ENCODE assay signal across 11 mouse cellular contexts in the genomic region with DNA sequence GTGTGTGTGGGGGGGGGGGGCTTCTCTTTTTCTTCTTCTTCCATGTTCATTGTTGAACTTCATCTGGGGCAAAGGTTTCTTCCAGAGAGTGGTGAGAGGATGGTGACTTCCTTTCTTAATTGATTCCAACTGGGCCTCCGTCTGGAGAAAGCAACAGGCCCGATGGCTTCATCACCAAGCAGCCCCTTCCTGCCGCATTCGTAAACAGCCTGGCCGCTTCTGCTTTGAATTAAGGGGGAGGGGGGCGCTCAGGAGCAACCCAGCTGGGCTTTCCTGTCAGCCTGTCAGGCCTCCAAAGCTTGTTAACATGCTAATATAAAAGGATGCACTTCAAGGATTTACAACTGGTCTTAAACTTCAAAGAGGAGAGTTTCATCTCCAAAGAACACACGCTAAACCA.
DNase-seq lines count a peak whose midpoint lies in the region; ATAC-seq and TF ChIP-seq lines count a peak whose summit lies in the region.
"Had no signal": no experiment of that assay in that cellular context is flagged by ENCODE, and none has a peak within 500 bp of the region (broad histone marks: within the 10 kb centered on the region; RNA-seq: fewer than 3 reads in every experiment).

No protein-coding gene starts in this region.

- peak overlapping the region; percentile 70 for H3K27ac ChIP-seq in embryonic facial prominence, embryonic 14.5 days (replicated peaks; ENCODE audit: low read depth, low read length)
- H3K27ac ChIP-seq in limb, embryonic 12.5 days, result peak overlapping the region; percentile 24; the same call in 1 of the 2 replicates
- no peak overlapping the region for H3K27ac ChIP-seq in intestine, postnatal 0 days (ENCODE audit: low read depth, low read length)
- H3K27ac ChIP-seq: heart, embryonic 15.5 days; stomach, embryonic 15.5 days had no signal

- H3K36me3 ChIP-seq in embryonic facial prominence, embryonic 14.5 days (ENCODE audit: control insufficient read depth, insufficient read depth, low read length), result no peaks in the 10 kb centered on the region
- H3K36me3 ChIP-seq in limb, embryonic 12.5 days, result no peaks in the 10 kb centered on the region
- H3K36me3 ChIP-seq in intestine, postnatal 0 days (ENCODE audit: control insufficient read depth, insufficient read depth), result no peaks in the 10 kb centered on the region
- H3K36me3 ChIP-seq: heart, embryonic 15.5 days; stomach, embryonic 15.5 days had no signal

- 8% methylated on average over 7 of the region's 7 CpGs for WGBS in embryonic facial prominence, embryonic 14.5 days
- under 1% methylated on average over 7 of the region's 7 CpGs for WGBS in limb, embryonic 12.5 days
- 23% methylated on average over 7 of the region's 7 CpGs for WGBS in intestine, postnatal 0 days

- H3K4me2 ChIP-seq in embryonic facial prominence, embryonic 14.5 days (ENCODE audit: low read depth, low read length), result peak overlapping the region; percentile 30; the same call in 1 of the 2 replicates
- peak overlapping the region; percentile 35 for H3K4me2 ChIP-seq in limb, embryonic 12.5 days
- no peak overlapping the region for H3K4me2 ChIP-seq in intestine, postnatal 0 days (replicated peaks; ENCODE audit: low read depth)
- H3K4me2 ChIP-seq: heart, embryonic 15.5 days; stomach, embryonic 15.5 days had no signal

- 0 out of 2 replicates have a peak, but pooled peaks cover 4% of the 10 kb centered on the region for H3K27me3 ChIP-seq in embryonic facial prominence, embryonic 14.5 days (replicated peaks; ENCODE audit: control insufficient read depth, insufficient read depth, low read length)
- H3K27me3 ChIP-seq in limb, embryonic 12.5 days, result peaks cover 15% of the 10 kb centered on the region
- peaks cover 9% of the 10 kb centered on the region; the same call in 1 of the 2 replicates for H3K27me3 ChIP-seq in intestine, postnatal 0 days (replicated peaks; ENCODE audit: control insufficient read depth, insufficient read depth, low read length)

- TF ChIP-seq CTCF in intestine, postnatal 0 days (IDR thresholded peaks at IDR 0.05; ENCODE audit: low read depth), result no peak

- peaks cover 21% of the 10 kb centered on the region; the same call in 1 of the 2 replicates for H3K4me1 ChIP-seq in embryonic facial prominence, embryonic 14.5 days (ENCODE audit: control insufficient read depth, insufficient read depth, low read length)
- peaks cover 36% of the 10 kb centered on the region for H3K4me1 ChIP-seq in limb, embryonic 12.5 days (replicated peaks)
- no peaks in the 10 kb centered on the region for H3K4me1 ChIP-seq in intestine, postnatal 0 days (replicated peaks; ENCODE audit: control insufficient read depth, insufficient read depth, low read length)
- H3K4me1 ChIP-seq: stomach, embryonic 15.5 days had no signal

- no peaks in the 10 kb centered on the region for H3K9me3 ChIP-seq in embryonic facial prominence, embryonic 14.5 days (ENCODE audit: control insufficient read depth, low read length)
- peaks cover 6% of the 10 kb centered on the region; the same call in 1 of the 2 replicates for H3K9me3 ChIP-seq in limb, embryonic 12.5 days
- H3K9me3 ChIP-seq in intestine, postnatal 0 days (ENCODE audit: control insufficient read depth), result no peaks in the 10 kb centered on the region
- H3K9me3 ChIP-seq: heart, embryonic 15.5 days; stomach, embryonic 15.5 days had no signal

- DNase-seq in kidney, postnatal 10 days, result peak; percentile 49
- no peak for DNase-seq in kidney, adult 18-20 months
- peak; percentile 82 for DNase-seq in embryo, embryonic 10.5 days (ENCODE audit: low spot score)
- DNase-seq in embryonic facial prominence, embryonic 14.5 days (ENCODE audit: low spot score), result peak; percentile 81
- DNase-seq: cerebellum, postnatal 25 days had no signal

- H3K9ac ChIP-seq in embryonic facial prominence, embryonic 14.5 days (ENCODE audit: low read depth, low read length), result no peak overlapping the region
- H3K9ac ChIP-seq in limb, embryonic 12.5 days (replicated peaks), result no peak overlapping the region
- H3K9ac ChIP-seq in intestine, postnatal 0 days (ENCODE audit: low read depth, low read length), result no peak overlapping the region
- H3K9ac ChIP-seq: heart, embryonic 15.5 days; stomach, embryonic 15.5 days had no signal

- H3K4me3 ChIP-seq in embryonic facial prominence, embryonic 14.5 days (ENCODE audit: low read depth, low read length), result no peak overlapping the region
- H3K4me3 ChIP-seq in limb, embryonic 12.5 days (replicated peaks), result no peak overlapping the region
- H3K4me3 ChIP-seq in intestine, postnatal 0 days (ENCODE audit: low read depth, low read length), result no peak overlapping the region
- H3K4me3 ChIP-seq: stomach, embryonic 15.5 days had no signal

- ATAC-seq in embryonic facial prominence, embryonic 14.5 days (ENCODE audit: low read depth), result 0 out of 2 replicates have a peak, but pooled peaks have one; percentile 59
- no peak for ATAC-seq in limb, embryonic 12.5 days (ENCODE audit: insufficient number of reproducible peaks, insufficient read depth, low FRiP score, low TSS enrichment, low read depth)
- ATAC-seq in intestine, postnatal 0 days, result no peak
- no peak for ATAC-seq in megakaryocyte progenitor cell, adult 5-6 weeks (replicated peaks; ENCODE audit: poor library complexity)
- ATAC-seq: intestine, embryonic 16.5 days had no signal
